Mouse (Mus musculus) heart, postnatal 0 days (tissue): ENCODE results near the gene Grb2. TPM values are rescaled to one million over a fixed set of nuclear protein-coding genes. Genes with fewer than 3 reads are reported as not detected.
"Not testable (repeated sequence)": the region's sequence is repeated elsewhere in the genome, so short reads cannot be mapped to it uniquely, and the experiment has no call there.

Source experiments
- ATAC-seq: fragments of 200-750 bp; cut with Nextera tagmentation; 2 replicates; pipeline ENCODE4 v1.8.0; 2017; ENCODE audit warnings: low read depth, moderate number of reproducible peaks, moderate library complexity; ENCODE audit not compliant: insufficient read depth
- DNase-seq: peaks from one replicate; pipeline ENCODE4 v3.0.0-alpha.2; 2016; ENCODE audit warnings: low spot score
- H3K27ac ChIP-seq: fragments of 300-500 bp; sonication (generic); 2 replicates; pipeline ENCODE4 v1.5.1; 2014; ENCODE audit warnings: low read depth, mild to moderate bottlenecking
- H3K27me3 ChIP-seq: fragments of 300-500 bp; sonication (generic); 2 replicates; pipeline ENCODE4 v1.6.1; 2014; ENCODE audit warnings: low read length, mixed read lengths; ENCODE audit not compliant: control insufficient read depth, insufficient read depth
- H3K36me3 ChIP-seq: fragments of 300-500 bp; sonication (generic); replicated peaks from 2 replicates; pipeline ENCODE4 v1.6.1; 2014; ENCODE audit warnings: low read length, mixed read lengths; ENCODE audit not compliant: control insufficient read depth, insufficient read depth
- H3K4me1 ChIP-seq: fragments of 300-500 bp; sonication (generic); 2 replicates; pipeline ENCODE4 v1.6.1; 2014; ENCODE audit warnings: antibody characterized with exemption; ENCODE audit not compliant: control insufficient read depth, insufficient read depth
- H3K4me2 ChIP-seq: fragments of 300-500 bp; sonication (generic); 2 replicates; pipeline ENCODE4 v1.6.1; 2014; ENCODE audit warnings: low read depth, mild to moderate bottlenecking, low read length, moderate library complexity
- H3K4me3 ChIP-seq: fragments of 300-500 bp; sonication (generic); 2 replicates; pipeline ENCODE4 v1.5.1; 2014; ENCODE audit warnings: low read depth, low read length
- H3K9ac ChIP-seq: fragments of 300-500 bp; sonication (generic); replicated peaks from 2 replicates; pipeline ENCODE4 v1.6.1; 2014; ENCODE audit warnings: low read depth, low read length, mixed read lengths
- H3K9me3 ChIP-seq: fragments of 300-500 bp; sonication (generic); replicated peaks from 2 replicates; pipeline ENCODE4 v1.6.1; 2016; ENCODE audit warnings: low read length; ENCODE audit not compliant: control insufficient read depth
- CTCF ChIP-seq: IDR thresholded peaks from 2 replicates; pipeline ENCODE4 v1.5.1; 2016; ENCODE audit warnings: antibody characterized with exemption, control low read depth, low read depth
- EP300 ChIP-seq: IDR thresholded peaks from 2 replicates; pipeline ENCODE4 v1.6.1; 2016; ENCODE audit warnings: antibody characterized with exemption, low read depth
- WGBS: fragments of 180-500 bp; shearing (Covaris S2); extraction: QIAGEN DNeasy Blood & Tissue Kit; methylation state at CpG from one replicate; pipeline ENCODE4 v1.1.7; 2014; 5-methylcytosine and 5-hydroxymethylcytosine counted together
- polyA plus RNA-seq: library from polyadenylated mRNA; unstranded; fragments of >200 nt; fragmentation: Nextera tagmentation; extraction: Ambion mirVana; gene quantifications from 2 replicates; pipeline ENCODE4 v1.2.1, GENCODE M21; 2015
- total RNA-seq: library from RNA; depleted of rRNA; stranded (reverse); fragments of >200 nt; gene quantifications from 2 replicates; pipeline ENCODE4 v1.2.3, GENCODE M21; 2014; ENCODE audit warnings: low replicate concordance

The Grb2 gene
- total and polyA plus RNA-seq, 2 experiments from 2014 or later, result 96.9 to 126 TPM

GRCm38 (mm10) chr11:115653194-115653593, 55.2 kb downstream of the Grb2 start:
- no peak for TF ChIP-seq CTCF
- no peak for TF ChIP-seq EP300
- Histone ChIP-seq H3K4me2 (peak overlapping the region; percentile 34), H3K4me1 (peaks cover 13% of the 10 kb centered on the region), H3K27me3 (no peaks in the 10 kb centered on the region), H3K27ac (peak overlapping the region; percentile 83), H3K9ac (peak overlapping the region; percentile 37; the same call in 1 of the 2 replicates), H3K4me3 (no peak overlapping the region), H3K36me3 (peaks cover 23% of the 10 kb centered on the region), H3K9me3 (no peaks in the 10 kb centered on the region)
- DNase-seq (peak; percentile 88), ATAC-seq (peak; percentile 85)
- 31% methylated on average over 3 of the region's 3 CpGs for WGBS

- Histone ChIP-seq H3K4me1 (peaks cover 13% of the 10 kb centered on the region), H3K36me3 (peaks cover 33% of the 10 kb centered on the region), H3K4me3 (no peak overlapping the region), H3K27ac (no peak overlapping the region), H3K9ac (no peak overlapping the region), H3K27me3 (no peaks in the 10 kb centered on the region), H3K9me3 (no peaks in the 10 kb centered on the region), H3K4me2 (no peak overlapping the region)
- TF ChIP-seq CTCF, result no peak
- TF ChIP-seq EP300, result no peak
- WGBS, result 80% methylated on average over 3 of the region's 3 CpGs
- no peak for ATAC-seq
- no peak for DNase-seq
These were observed 56.7 kb downstream of the Grb2 start for GRCm38 (mm10) chr11:115651680-115652079.

- Histone ChIP-seq H3K9me3 (no peaks in the 10 kb centered on the region), H3K4me3 (no peak overlapping the region), H3K36me3 (peaks cover 45% of the 10 kb centered on the region), H3K4me2 (no peak overlapping the region), H3K4me1 (peaks cover 13% of the 10 kb centered on the region), H3K27ac (no peak overlapping the region), H3K27me3 (no peaks in the 10 kb centered on the region), H3K9ac (no peak overlapping the region)
- DNase-seq (no peak), ATAC-seq (no peak)
- WGBS, result 46% methylated on average over 10 of the region's 10 CpGs
- TF ChIP-seq CTCF (no peak), EP300 (no peak)
These were observed 58.7 kb downstream of the Grb2 start for GRCm38 (mm10) chr11:115649706-115650105.

- no peak overlapping the region for H3K27ac ChIP-seq
- peaks cover 44% of the 10 kb centered on the region for H3K36me3 ChIP-seq
- TF ChIP-seq EP300 (no peak), CTCF (peak; percentile 87)
- H3K4me2 ChIP-seq, result no peak overlapping the region
- whole genome bisulfite sequencing, result 36% methylated on average over 6 of the region's 6 CpGs
- H3K4me3 ChIP-seq, result no peak overlapping the region
- DNase-seq (peak; percentile 81), ATAC-seq (no peak)
- no peak overlapping the region for H3K9ac ChIP-seq
- no peaks in the 10 kb centered on the region for H3K27me3 ChIP-seq
- no peaks in the 10 kb centered on the region for H3K4me1 ChIP-seq
- H3K9me3 ChIP-seq, result no peaks in the 10 kb centered on the region
These were observed 60.9 kb downstream of the Grb2 start for GRCm38 (mm10) chr11:115647459-115647858.

GRCm38 (mm10) chr11:115646439-115646838, 62.0 kb downstream of the Grb2 start:
- Histone ChIP-seq H3K9me3 (no peaks in the 10 kb centered on the region), H3K4me2 (no peak overlapping the region), H3K9ac (no peak overlapping the region), H3K27ac (no peak overlapping the region), H3K36me3 (peaks cover 44% of the 10 kb centered on the region), H3K4me1 (no peaks in the 10 kb centered on the region), H3K27me3 (no peaks in the 10 kb centered on the region), H3K4me3 (no peak overlapping the region)
- DNase-seq, result no peak
- TF ChIP-seq CTCF (no peak), EP300 (no peak)
- 89% methylated on average over 9 of the region's 9 CpGs for WGBS
- ATAC-seq, result no peak

- ATAC-seq, H3K4me3 ChIP-seq, H3K27me3 ChIP-seq, H3K4me1 ChIP-seq, H3K9ac ChIP-seq, H3K9me3 ChIP-seq, H3K4me2 ChIP-seq, DNase-seq, H3K27ac ChIP-seq: not testable (repeated sequence)
- peaks cover 39% of the 10 kb centered on the region for H3K36me3 ChIP-seq
- WGBS, result 86% methylated on average over 14 of the region's 14 CpGs
These were observed 62.9 kb downstream of the Grb2 start for GRCm38 (mm10) chr11:115645498-115645897.
